Mouse (Mus musculus) kidney, postnatal 36 days (tissue): ENCODE data around the gene Rell1.
"Not testable (repeated sequence)": the region's sequence is repeated elsewhere in the genome, so short reads cannot be mapped to it uniquely, and the experiment has no call there.

Source experiments
- DNase-seq, 2 experiments: peaks; one replicate each; pipeline ENCODE4 v3.0.0; 2021 to 2022; ENCODE audit warnings: mixed read lengths in 2 of 2

The Rell1 gene

DNA sequence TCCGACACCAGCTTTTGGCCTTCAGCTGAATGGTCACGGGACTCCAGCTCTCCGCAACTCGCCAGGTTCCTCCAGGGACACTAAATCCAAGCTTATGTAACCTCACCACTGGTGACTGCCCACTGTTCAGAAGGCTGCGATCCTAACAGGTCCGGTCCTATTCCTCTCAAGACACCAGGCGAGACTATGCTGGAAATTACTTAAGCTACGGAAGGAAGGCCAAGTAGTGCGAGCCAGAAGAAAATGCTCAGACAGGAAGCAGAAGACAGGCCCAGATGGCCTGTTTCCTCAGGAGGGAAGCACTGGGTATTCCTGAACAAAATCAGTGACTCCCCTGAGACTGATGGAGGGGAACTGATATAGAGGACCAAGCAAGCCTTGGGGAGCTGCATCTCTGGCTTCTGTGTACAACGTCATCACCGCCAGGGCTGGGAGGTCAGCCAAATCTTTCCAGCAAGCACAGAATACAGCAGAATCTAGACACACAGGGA lies 17.2 kb downstream of the Rell1 start:
- DNase-seq, result peak; percentile 74 to 80

DNA sequence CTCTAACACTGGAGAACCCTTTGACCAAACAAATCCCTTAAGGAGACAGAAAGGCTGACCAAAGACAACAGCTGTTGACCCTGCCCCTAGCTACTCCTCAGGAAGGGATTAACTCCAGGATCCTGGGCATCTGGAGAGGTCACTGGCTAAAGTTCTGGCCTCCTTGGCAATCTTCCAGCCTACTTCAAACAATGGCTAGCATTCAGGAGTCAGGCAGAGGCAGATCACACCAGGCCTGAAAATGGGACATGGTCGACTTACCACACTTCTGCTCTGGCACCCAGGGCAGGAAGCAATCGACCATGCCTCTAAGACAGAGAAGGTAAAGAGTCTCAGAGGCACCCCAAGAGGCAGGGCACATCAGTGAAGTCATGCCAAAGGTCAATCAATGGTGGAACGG lies 19.5 kb downstream of the Rell1 start:
- DNase-seq, result peak; percentile 76 to 77

DNA sequence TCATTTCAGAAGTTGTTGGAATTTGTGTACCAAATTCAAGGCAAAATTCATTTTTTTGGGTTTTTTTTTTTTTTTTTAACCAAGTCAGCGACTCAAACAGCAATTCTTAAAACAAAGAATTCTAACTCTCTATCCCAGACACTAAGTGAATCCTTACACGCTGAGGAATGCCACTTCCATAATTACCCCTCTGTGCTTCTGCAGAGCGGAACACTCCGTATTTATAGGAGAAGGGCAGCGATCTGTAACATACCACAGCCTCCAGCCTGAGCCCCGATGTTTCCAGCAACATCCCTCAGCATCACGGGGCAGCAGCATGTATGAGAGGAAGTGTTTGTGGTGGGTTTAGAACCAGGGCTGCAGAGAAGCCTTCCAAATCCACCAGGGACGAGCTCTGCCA lies 21.2 kb downstream of the Rell1 start:
- no peak for DNase-seq

DNA sequence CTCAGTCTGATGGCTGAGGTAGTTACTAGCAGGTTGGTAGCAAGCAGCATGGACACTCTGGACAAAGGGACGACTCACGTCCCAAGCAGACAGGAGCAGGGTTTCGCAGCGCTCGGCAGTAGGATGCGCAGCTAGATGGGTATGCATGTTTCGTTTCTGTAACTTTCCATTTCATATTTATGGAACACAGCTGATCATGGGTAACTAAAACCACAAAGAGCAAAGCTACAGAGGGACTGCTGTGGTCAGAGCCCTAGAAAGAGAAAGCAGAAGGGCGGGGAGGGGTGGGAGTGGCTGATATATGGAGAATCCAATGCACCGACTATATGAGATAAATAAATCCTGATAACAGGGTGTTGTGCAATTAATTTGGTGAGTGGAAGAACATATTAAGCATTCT lies 25.4 kb downstream of the Rell1 start:
- DNase-seq, result no peak

DNA sequence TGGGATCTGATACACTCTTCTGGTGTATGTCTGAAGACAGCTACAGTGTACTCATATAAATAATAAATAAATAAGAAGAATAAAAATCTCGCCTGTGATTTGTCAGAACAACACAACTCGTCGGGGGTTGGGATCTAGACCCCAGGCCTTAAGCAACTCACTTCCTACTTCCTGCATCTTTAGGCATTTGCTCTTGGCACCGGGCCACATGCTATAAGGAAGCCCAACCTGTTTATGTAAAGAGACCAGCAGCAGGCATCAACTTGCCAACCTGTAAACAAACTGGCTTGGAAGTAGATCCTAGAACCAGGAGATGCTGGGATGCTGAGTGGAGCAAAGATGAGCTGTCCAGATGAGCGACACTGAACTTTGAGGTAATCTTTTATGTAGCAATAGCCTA lies 26.8 kb downstream of the Rell1 start:
- DNase-seq, result no peak

DNA sequence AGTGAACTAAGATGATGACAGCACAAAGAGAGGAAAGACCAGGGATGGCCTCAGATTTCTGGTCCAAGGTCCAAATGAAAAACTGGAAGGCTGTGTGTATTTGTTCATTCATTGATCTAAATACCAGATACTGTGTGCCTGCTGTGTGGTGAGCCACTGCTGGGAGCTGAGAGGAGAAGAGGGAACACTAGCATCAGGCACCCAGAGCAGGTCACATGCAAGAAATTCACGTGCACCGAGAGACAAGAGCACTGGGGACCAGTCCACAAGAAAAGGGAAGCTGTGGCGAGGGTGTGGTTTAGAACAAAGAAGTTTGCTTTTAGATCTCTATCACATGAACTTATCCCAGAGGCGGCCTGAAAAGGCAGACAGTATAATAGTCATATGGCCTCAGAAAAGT lies 30.1 kb downstream of the Rell1 start:
- no peak for DNase-seq

DNA sequence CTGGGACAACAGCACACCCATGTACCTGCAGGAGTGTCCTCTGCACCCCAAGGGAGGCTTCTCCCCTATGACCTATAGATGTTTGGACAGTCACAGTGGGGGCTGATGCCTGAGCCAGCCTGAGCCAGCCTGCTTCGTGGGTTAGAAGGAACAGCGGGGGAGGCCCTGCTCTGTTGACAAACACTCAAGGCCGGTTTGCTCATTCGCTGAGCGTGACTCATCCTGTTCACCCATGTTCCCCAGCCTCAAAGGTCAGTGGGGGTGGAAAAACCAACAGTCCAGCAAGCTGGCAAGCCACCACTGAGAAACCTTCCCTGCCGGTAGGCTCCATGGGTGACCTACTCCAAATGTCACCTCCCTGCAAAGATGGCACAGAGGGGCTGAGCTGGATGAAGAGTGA lies 32.0 kb downstream of the Rell1 start:
- peak; percentile 58 to 66 for DNase-seq

DNA sequence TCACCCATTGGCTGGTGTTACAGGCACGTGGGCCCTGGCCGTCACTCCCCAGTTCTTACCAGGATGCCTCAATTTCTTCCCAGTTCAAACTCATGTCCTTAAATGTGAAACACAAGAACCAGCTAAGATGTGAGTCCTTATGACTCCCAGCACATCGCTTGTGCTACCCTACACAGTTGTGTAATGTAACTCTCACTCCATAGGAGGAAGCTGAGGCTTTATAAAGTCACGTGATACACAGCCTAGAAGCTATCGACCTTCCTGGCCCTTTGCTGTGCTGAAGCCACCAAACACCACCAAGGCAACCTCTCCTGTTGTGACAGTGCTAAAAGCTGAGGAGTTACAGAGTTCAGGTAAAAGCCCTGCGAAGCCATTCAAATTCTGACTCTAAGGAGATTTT lies 33.1 kb downstream of the Rell1 start:
- no peak for DNase-seq

DNA sequence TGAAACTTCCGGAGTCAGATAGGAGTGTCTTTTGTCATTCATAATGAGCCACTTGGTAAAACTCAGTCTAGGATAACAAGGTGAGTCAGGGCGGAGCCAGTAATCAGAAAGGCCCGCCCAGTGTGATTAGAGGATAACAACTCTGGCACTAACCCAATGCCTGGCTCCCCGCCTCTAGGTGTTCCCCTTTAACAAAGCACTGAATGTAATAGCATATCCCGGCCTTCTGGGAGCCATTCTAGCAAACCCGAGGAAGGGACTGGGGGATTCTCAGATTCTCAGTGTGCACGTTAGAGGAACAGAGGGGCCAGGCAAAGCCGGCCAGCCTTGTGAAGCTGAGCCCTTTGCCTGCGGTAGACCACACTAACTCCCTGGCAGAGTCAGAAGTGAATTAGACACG lies 35.9 kb downstream of the Rell1 start:
- peak in 1 of 2 experiments; percentile 24 for DNase-seq

DNA sequence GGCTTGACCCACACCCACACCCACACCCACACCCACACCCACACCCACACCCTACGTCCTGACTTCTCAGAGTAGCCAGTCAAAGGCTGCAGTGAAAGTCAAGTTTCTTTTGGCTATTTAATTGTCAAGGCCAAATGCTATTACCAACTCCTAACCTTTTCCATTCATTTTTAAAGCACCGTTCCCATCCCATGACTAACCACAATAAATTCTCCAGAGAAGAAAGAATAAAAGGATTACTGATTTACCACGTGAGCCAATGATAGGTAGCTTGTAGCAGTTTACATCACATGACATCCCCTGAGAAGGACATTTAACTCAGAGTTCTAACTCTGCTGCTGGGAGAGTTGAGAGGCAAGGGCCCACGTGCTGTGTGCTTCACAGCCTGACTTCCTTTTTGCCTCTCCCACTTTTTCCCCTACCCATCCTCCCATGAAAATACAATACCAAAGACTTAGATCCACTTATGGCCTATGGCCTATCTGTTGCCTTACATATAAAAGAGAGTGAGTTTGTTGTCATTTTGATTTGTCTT lies 37.8 kb downstream of the Rell1 start:
- no peak for DNase-seq

DNA sequence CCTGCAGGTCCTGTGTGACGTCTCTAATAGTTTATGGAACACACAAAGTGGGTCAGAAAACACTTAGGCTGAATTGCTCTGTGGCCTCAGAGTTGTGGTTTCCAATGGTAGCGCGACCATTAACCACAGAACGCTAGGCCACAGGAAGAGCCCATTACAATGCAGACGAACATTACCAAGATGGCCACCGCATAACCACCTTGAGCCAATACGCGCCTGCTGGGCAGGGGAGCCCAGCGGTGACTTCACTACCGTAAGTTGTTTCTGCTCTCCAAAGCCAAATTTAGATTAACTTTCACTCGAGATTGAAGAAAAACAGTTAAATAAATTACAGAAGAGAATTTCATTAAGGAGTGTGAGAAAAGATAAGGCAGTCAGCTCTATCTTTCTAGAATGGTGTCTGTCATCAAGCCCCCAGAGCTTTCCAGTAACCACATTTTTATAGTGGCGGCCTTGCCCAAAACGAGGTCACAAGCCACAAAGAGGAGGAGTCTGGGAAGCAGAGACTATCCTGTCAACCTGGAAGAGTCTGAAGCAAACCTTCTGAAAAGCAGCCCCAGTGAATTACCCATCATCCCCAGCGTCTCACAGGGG lies 43.6 kb downstream of the Rell1 start:
- no peak for DNase-seq

DNA sequence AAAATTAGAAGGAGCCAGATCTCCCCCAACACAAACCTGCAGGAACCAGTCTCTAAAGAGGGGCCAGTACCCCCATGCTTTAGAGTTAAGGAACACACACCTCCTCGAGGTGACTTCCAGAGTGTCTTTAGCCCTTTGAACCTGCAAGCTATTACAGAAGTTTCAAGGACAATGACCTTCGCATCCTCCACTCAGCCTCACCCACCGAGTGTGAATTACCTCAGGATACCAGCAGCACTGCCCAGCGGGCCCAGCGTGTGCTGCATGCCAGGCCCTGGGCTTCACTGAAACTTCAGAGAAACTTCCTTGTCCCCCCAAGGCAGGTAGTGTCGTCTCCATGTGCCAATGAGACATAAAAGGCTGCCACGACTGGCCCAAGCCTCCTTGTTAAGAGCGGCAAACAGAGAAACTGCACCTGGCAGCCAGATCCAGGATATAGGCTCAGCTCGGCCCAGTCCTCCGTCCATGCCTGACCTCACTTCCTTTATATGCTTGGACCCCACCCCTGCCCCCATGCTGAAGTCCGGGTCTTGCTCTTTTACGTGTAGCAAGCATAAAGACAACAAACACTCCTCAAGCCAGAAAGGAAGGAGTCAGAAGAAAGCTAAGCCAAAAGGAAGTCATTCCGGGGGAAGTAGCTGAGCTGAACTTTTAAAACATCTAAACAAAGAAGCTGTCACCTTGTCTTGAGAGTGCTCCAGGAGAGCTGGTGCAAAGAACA lies 45.2 kb downstream of the Rell1 start:
- peak; percentile 45 to 53 for DNase-seq

DNA sequence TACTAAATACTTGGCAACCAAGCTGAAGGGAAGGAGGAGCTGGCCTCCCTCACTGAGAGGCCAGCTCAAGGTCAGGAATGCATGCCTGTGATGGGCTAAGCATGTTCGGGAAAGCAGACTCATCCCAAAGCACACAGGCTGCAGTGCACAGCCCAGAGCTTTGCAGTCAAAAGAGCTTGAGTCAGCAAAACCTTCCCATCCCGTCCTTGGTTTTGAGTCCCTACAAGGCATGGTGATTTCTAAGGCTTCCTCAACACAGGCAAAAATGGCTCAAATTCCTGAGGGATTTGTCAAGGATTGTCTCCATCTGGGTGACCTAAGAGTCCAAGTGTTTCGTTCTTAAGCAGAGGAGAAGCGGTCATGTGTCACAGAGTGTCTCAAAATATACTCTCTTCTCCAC lies 50.5 kb downstream of the Rell1 start:
- no peak for DNase-seq

DNA sequence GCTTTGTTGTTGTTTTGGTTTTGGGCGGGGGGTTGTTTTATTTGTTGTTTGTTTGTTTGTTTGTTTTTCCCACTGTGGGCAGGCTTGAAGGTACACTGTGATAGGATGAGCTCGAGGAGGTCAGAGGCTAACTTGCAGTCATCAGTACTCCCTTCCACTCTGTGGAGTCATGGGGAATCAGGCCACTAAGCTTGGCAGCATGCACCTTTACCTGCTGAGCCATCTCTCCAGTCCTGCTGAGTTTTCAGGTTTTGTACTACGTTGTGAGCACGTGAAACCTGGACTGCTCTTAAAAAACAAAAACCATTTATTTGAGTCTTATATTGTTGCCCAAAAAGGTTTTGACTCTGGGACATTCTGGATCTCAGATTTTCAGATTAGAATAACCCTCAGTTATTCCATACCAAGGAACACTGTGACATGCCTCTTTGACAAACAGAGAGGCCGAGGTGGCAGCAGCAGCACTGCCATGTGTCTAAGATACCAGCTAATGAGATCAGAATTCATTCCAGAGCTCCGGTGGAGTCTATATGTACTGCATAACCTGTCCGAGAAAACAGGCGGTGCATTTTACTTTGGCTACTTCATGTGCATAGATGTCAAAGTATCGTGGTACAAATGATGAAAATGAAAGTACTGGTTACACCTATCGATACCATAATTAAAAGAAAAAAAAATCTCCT lies 52.1 kb downstream of the Rell1 start:
- DNase-seq, result no peak

DNA sequence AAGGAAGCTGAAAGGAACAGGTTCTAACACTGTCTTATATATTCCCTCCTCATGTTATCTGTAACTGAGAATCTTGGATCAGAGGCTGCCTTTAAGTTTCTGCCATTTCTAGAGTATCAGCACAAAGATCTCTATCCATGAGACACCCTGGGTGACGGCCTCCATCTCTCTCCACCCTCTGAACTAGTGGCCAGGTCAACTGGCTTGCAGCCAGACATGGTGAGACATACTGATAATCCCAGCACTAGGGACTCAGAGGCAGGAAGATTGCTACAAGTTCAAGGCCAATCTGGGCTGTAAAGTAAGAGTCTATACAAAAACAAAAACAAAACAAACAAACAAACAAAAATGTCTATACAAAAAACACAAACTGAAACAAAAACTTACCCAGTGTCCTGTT lies 53.8 kb downstream of the Rell1 start:
- DNase-seq, result no peak

DNA sequence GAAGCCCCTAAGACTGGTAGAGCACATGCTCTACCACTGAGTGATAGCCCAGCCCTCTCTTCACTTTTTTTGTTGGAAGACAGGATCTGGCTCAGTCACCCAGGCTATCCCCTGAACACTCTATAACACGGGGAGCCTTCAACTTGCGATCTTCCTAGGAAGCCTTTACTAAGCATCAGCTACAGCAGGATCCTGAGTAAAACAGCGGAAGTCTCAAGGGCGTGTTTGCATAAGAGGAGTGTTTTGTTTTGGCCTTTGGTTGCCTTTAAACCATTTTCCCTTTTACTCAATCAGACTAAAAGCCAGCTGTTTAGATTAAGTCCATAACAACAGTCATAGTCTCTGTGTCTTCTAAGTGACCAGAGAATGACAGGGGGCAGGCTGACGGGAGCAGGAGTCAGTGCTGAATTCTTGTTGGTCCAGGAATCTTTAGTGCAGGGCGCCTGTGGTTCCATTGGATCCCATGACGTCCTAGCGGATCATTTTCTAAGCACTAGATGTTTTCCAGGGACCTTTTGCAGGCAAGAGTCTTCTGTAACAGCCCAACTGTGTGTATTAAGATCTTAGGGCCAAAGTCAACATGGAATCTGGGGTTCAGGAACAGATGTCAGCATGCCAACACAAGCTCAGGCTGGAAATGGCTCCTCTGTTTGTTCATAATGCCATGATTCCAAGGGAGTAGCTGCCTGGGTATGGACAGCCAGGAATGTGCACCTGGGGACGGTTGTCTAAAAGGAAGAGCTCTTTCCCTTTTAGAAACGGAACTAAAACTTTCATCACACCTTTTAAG lies 58.3 kb downstream of the Rell1 start:
- no peak for DNase-seq

DNA sequence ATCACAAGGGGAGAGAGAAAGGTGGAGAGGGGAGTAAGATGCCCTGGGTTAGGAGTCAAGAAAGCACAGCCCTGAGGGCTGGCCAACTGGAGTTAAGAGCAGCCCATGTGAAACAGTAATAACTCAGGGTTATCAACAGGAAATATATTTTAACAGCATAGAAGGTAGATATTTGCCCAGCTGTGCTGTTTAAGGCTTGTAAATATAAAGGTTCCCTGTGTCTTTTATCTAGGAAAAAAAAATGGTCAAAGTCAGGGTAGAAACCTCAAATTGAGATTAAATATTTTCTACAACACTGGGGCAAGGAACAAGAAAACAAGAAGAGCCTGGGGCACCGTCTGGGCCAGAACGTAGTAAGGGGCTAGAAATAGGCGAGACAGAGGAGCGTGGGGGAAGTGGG lies 61.2 kb downstream of the Rell1 start:
- DNase-seq, result no peak

DNA sequence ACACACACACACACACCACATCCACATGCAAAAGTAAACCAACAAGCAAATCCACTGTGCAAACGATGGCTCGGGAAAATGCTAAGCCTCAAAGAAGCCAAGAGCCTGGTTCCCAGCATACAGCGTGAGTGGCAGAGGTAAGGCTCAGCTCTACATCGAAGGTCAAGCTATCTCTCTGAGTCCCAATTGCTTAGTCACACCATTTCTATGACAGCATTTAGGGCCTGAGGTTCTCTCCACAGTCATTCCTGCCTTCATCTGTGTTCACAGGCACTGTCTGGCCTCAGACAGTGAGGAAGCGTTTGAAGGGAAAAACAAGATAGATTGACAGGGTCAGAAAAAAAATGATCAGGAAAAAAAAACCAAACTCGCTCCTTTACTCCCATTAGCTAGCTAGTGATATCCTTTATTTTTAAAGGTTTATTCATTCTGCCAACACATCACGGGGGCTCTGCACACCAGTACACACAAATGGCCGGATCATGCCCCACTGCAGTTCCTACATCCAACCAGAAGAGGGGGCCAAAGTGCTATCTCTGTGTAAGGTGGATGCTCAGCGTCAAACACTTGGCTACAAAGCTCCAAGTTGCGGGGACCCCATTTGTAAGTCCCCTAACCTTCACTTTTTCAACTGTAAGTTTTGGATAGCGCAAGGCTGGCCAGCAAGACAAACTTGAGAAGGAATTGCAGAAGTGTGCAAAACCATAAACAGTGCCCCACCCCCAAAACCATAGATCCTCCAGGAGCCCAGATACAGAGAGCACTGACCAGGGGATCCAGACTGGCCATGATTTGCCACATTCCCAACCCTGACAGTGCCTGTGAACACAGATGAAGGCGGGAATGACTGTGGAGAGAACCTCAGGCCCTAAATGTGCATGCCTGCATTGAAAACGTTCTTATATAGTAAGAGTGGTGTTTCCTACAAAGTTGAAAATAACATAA lies 62.3 kb downstream of the Rell1 start:
- peak; percentile 78 to 87 for DNase-seq

DNA sequence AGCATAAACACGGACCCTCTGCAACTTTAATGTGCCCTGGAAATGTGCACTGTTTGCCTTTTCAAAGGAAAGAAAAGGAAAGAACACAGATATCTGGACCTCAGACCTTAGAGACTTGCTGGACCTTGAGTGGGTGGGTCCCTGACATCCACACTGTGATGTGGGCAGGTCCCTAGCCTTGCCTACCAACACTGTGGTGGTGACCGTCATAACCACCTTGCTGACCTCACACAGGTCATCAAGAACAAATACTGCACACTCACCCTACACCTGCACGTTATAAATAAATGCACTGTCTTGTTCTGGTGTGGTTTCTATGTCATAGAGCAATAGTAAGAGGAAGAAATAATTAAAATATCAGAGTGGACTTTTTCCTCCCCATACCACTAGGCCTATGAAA lies 65.4 kb downstream of the Rell1 start:
- DNase-seq, result no peak

DNA sequence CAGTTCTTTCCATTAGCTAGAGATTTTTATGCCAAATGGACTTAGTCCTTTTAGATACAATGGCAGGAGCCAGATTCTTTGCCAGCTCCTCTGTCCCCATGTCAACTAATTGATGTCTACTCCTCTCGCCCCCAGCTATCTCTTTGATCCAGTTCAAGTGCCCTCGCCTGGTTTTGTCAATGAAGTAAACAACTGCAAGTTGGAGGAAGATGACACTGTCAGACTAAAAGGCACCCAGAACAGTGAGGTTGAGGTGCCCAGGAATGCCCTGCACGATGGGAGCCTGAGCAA lies 70.9 kb downstream of the Rell1 start:
- DNase-seq, result no peak

DNA sequence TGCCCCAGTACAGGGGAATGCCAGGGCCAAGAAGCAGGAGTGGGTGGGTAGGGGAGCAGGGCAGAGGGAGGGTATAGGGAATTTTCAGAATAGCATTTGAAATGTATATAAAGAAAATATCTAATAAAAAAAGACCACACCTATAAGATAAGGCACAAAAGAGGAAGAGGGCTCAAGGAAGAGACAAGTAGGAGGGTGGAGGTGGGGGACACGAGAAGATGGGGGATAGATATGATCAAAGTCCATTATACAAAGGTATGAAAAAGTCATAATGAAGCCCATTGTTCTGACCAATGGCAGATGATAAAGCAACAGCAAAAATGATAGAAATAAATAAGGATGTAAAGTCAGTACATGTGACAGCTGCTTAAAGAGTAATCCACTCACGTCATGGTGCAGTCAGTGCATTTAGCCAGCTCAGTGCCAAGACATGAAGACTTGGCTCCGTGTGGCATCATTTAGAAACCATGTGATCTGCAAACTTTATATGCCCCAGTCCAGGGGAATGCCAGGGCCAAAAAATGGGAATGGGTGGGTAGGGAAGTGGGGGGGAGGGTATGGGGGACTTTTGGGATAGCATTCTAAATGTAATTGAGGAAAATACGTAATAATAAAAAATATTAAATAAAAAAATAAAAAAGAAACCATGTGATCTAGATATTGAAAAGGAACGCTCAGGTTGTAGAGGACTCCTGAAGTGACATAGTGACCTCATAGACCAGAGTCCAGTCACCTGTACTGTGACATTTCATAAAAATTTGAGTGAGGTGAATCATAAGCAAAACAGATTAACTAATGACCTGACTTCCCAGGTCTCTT lies 71.5 kb downstream of the Rell1 start:
- DNase-seq, result not testable (repeated sequence)
